ENCODE assay signal across 8 mouse cellular contexts in the genomic region with DNA sequence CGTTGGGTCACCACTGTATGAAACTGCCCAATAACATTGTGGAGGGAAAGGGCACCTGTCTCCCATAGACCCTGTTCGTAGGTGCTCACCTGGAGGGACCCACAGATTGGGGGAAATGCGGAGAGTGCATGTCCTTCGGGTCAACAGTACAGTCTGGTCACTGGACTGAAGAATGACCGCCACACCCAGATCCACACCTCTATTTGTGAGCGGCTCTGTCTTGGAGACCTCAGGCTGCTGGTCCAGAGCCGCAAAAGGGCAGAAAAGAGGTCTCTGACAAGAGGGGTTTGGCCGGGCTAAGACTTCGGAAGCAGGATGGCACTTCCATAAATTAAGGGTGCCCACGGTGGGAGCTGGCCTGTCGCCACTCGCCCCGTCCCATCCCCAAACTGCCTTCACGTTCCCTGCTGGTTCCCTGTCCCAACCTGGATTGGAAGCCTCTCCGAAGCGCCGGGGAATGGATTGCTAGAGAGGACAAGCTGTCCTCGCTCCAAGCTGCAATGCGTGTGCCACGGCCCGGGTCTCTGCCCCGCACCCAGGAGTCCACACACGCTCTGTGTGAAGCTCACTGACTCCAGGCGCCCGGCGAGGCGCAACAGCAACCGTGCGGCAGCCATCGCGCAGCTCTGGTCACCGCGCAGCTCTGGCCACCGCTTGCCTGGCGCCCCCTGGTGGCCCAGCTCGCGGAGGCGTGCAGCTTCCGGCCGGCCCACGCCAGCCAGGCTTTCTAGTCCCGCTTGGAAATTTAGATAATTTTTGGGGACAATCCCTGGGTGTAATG. TPM values are rescaled to one million over a fixed set of nuclear protein-coding genes. Genes with fewer than 3 reads are reported as not detected.
DNase-seq lines count a peak whose midpoint lies in the region; ATAC-seq and TF ChIP-seq lines count a peak whose summit lies in the region.

A gene (minus strand): TSS at position 660 of the 781 bp plus-strand sequence.

- peak within 1 kb of the TSS; percentile 85 for H3K4me3 ChIP-seq in E14TG2a.4 (replicated peaks; ENCODE audit: low read length)
- H3K4me3 ChIP-seq in forebrain, embryonic 12.5 days (replicated peaks), result peak within 1 kb of the TSS; percentile 49
- peak within 1 kb of the TSS; percentile 50 for H3K4me3 ChIP-seq in heart, postnatal 0 days (ENCODE audit: low read depth, low read length)
- H3K4me3 ChIP-seq in liver, embryonic 16.5 days (ENCODE audit: low read depth, low read length), result peak within 1 kb of the TSS; percentile 54
- peak within 1 kb of the TSS; percentile 32 for H3K4me3 ChIP-seq in neural tube, embryonic 12.5 days
- peak within 1 kb of the TSS; percentile 62 for H3K4me3 ChIP-seq in stomach, embryonic 16.5 days (replicated peaks; ENCODE audit: low read length)

- peaks cover 10% of the 10 kb centered on the region for H3K27me3 ChIP-seq in E14TG2a.4 (ENCODE audit: insufficient read depth, low read length)
- peaks cover 10% of the 10 kb centered on the region for H3K27me3 ChIP-seq in forebrain, embryonic 12.5 days
- no peaks in the 10 kb centered on the region for H3K27me3 ChIP-seq in heart, postnatal 0 days (ENCODE audit: control insufficient read depth, insufficient read depth, low read length)
- peaks cover 7% of the 10 kb centered on the region for H3K27me3 ChIP-seq in liver, embryonic 16.5 days (ENCODE audit: control insufficient read depth, insufficient read depth, low read depth, low read length)
- H3K27me3 ChIP-seq in neural tube, embryonic 12.5 days (replicated peaks), result 0 out of 2 replicates have a peak, but pooled peaks cover 5% of the 10 kb centered on the region
- H3K27me3 ChIP-seq in stomach, embryonic 16.5 days (ENCODE audit: control insufficient read depth, insufficient read depth, low read length), result no peaks in the 10 kb centered on the region

- peak; percentile 63 for DNase-seq in c-Kit-positive CD71-positive TER-119-positive erythroid progenitor cells, embryonic 14.5 days (ENCODE audit: low spot score)
- DNase-seq in heart, postnatal 0 days (ENCODE audit: low spot score), result peak; percentile 72
- peak; percentile 79 to 95 for DNase-seq in kidney, postnatal 36 days

- H3K4me2 ChIP-seq in forebrain, embryonic 12.5 days, result peak within 1 kb of the TSS; percentile 90
- H3K4me2 ChIP-seq in heart, postnatal 0 days (ENCODE audit: low read depth, low read length), result peak within 1 kb of the TSS; percentile 87
- H3K4me2 ChIP-seq in liver, embryonic 16.5 days (ENCODE audit: low read depth, low read length), result peak within 1 kb of the TSS; percentile 79
- H3K4me2 ChIP-seq in neural tube, embryonic 12.5 days (replicated peaks), result peak within 1 kb of the TSS; percentile 84
- peak within 1 kb of the TSS; percentile 99 for H3K4me2 ChIP-seq in stomach, embryonic 16.5 days (ENCODE audit: low read depth, low read length)

- peaks cover 47% of the 10 kb centered on the region for H3K4me1 ChIP-seq in E14TG2a.4 (replicated peaks; ENCODE audit: low read depth, low read length)
- peaks cover 7% of the 10 kb centered on the region for H3K4me1 ChIP-seq in forebrain, embryonic 12.5 days
- no peaks in the 10 kb centered on the region for H3K4me1 ChIP-seq in heart, postnatal 0 days (ENCODE audit: control insufficient read depth, insufficient read depth)
- peaks cover 3% of the 10 kb centered on the region; the same call in 1 of the 2 replicates for H3K4me1 ChIP-seq in liver, embryonic 16.5 days (ENCODE audit: control insufficient read depth, low read depth, low read length)
- H3K4me1 ChIP-seq in neural tube, embryonic 12.5 days, result peaks cover 5% of the 10 kb centered on the region; the same call in 1 of the 2 replicates
- peaks cover 10% of the 10 kb centered on the region for H3K4me1 ChIP-seq in stomach, embryonic 16.5 days (ENCODE audit: control insufficient read depth, insufficient read depth, low read length)

- 6% methylated on average over 42 of the region's 42 CpGs for WGBS in forebrain, embryonic 12.5 days
- WGBS in heart, postnatal 0 days, result 5% methylated on average over 42 of the region's 42 CpGs
- WGBS in liver, embryonic 16.5 days (ENCODE audit: insufficient replicate concordance), result 6% methylated on average over 42 of the region's 42 CpGs
- WGBS in neural tube, embryonic 12.5 days, result 6% methylated on average over 42 of the region's 42 CpGs
- 5% methylated on average over 42 of the region's 42 CpGs for WGBS in stomach, embryonic 16.5 days

- H3K9ac ChIP-seq in forebrain, embryonic 12.5 days, result peak within 1 kb of the TSS; percentile 76
- H3K9ac ChIP-seq in heart, postnatal 0 days (replicated peaks; ENCODE audit: low read depth, low read length), result 0 out of 2 replicates have a peak within 1 kb of the TSS, but pooled peaks have one; percentile 36
- H3K9ac ChIP-seq in liver, embryonic 16.5 days (ENCODE audit: low read depth, low read length), result peak within 1 kb of the TSS; percentile 43; the same call in 1 of the 2 replicates
- peak within 1 kb of the TSS; percentile 48 for H3K9ac ChIP-seq in neural tube, embryonic 12.5 days
- H3K9ac ChIP-seq in stomach, embryonic 16.5 days (ENCODE audit: low read length), result peak within 1 kb of the TSS; percentile 85

- ATAC-seq in forebrain, embryonic 12.5 days (ENCODE audit: low FRiP score), result peak; percentile 92
- peak; percentile 85 for ATAC-seq in heart, postnatal 0 days (ENCODE audit: insufficient read depth, low read depth)
- peak; percentile 78 for ATAC-seq in liver, embryonic 16.5 days (ENCODE audit: low read depth)
- ATAC-seq in neural tube, embryonic 12.5 days (ENCODE audit: low FRiP score, low read depth), result peak; percentile 90
- ATAC-seq in stomach, embryonic 16.5 days (ENCODE audit: insufficient read depth, low FRiP score), result peak; percentile 87

- no peak for TF ChIP-seq EP300 in heart, postnatal 0 days (IDR thresholded peaks at IDR 0.05; ENCODE audit: low read depth)

- H3K27ac ChIP-seq in forebrain, embryonic 12.5 days, result no peak within 1 kb of the TSS
- H3K27ac ChIP-seq in heart, postnatal 0 days (ENCODE audit: low read depth), result no peak within 1 kb of the TSS
- no peak within 1 kb of the TSS for H3K27ac ChIP-seq in liver, embryonic 16.5 days (ENCODE audit: low read length)
- no peak within 1 kb of the TSS for H3K27ac ChIP-seq in neural tube, embryonic 12.5 days
- no peak within 1 kb of the TSS for H3K27ac ChIP-seq in stomach, embryonic 16.5 days (ENCODE audit: low read length)

- H3K9me3 ChIP-seq in E14TG2a.4 (ENCODE audit: low read length), result no peaks in the 10 kb centered on the region
- H3K9me3 ChIP-seq in forebrain, embryonic 12.5 days, result no peaks in the 10 kb centered on the region
- H3K9me3 ChIP-seq in heart, postnatal 0 days (replicated peaks; ENCODE audit: control insufficient read depth, low read length), result no peaks in the 10 kb centered on the region
- H3K9me3 ChIP-seq in liver, embryonic 16.5 days (replicated peaks; ENCODE audit: control insufficient read depth, low read length), result no peaks in the 10 kb centered on the region
- no peaks in the 10 kb centered on the region for H3K9me3 ChIP-seq in neural tube, embryonic 12.5 days
- no peaks in the 10 kb centered on the region for H3K9me3 ChIP-seq in stomach, embryonic 16.5 days (replicated peaks; ENCODE audit: control insufficient read depth, low read length)

- TF ChIP-seq CTCF in E14TG2a.4 (conservative IDR thresholded peaks at IDR 0.05; ENCODE audit: low read length), result no peak; the same call in 1 of the 2 replicates
- peak; percentile 88 for TF ChIP-seq CTCF in heart, postnatal 0 days (IDR thresholded peaks at IDR 0.05; ENCODE audit: low read depth)

- H3K36me3 ChIP-seq in E14TG2a.4 (ENCODE audit: insufficient read depth, low read length), result peaks cover 77% of the 10 kb centered on the region
- H3K36me3 ChIP-seq in forebrain, embryonic 12.5 days (replicated peaks), result peaks cover 56% of the 10 kb centered on the region
- peaks cover 54% of the 10 kb centered on the region for H3K36me3 ChIP-seq in heart, postnatal 0 days (replicated peaks; ENCODE audit: control insufficient read depth, insufficient read depth, low read length)
- peaks cover 19% of the 10 kb centered on the region for H3K36me3 ChIP-seq in liver, embryonic 16.5 days (ENCODE audit: control insufficient read depth, insufficient read depth)
- H3K36me3 ChIP-seq in neural tube, embryonic 12.5 days, result peaks cover 55% of the 10 kb centered on the region
- peaks cover 21% of the 10 kb centered on the region; the same call in 1 of the 2 replicates for H3K36me3 ChIP-seq in stomach, embryonic 16.5 days (ENCODE audit: control insufficient read depth, insufficient read depth, low read length)

RNA-seq across cellular contexts. Expression of the gene that starts here (rescaled TPM):
- 7.5 and 8.7 TPM in 2 replicates for polyA plus RNA-seq in forebrain, embryonic 12.5 days (2016; fragmentation: Nextera tagmentation; extraction: Ambion mirVana)
- 2.5 and 9.9 TPM in 2 replicates for total RNA-seq in heart, postnatal 0 days (2014; rRNA removed; ENCODE audit: low replicate concordance)
- polyA plus RNA-seq in heart, postnatal 0 days (2015; fragmentation: Nextera tagmentation; extraction: Ambion mirVana), result 6.9 and 7.9 TPM in 2 replicates
- 0.62 and 0.81 TPM in 2 replicates for polyA plus RNA-seq in liver, embryonic 16.5 days (2015; fragmentation: Nextera tagmentation; extraction: Ambion mirVana)
- 13.5 and 14.5 TPM in 2 replicates for polyA plus RNA-seq in neural tube, embryonic 12.5 days (2016; fragmentation: Nextera tagmentation; extraction: Ambion mirVana)
- 7.0 and 9.2 TPM in 2 replicates for polyA plus RNA-seq in stomach, embryonic 16.5 days (2015; fragmentation: Nextera tagmentation; extraction: Ambion mirVana)

Comparison
In these comparisons a context has a peak if more than half of its experiments do, and no peak if none do; other contexts are left out.
1. Peak in ATAC-seq, H3K4me3 ChIP-seq, H3K9ac ChIP-seq and H3K4me2 ChIP-seq in liver, embryonic 16.5 days; RNA of the gene not detected or under 1 TPM.
2. H3K4me3 ChIP-seq: peak in every context shown above with its lines; median percentile 85 in E14TG2a.4; 62 in stomach, embryonic 16.5 days; 54 in liver, embryonic 16.5 days; 50 in heart, postnatal 0 days; 49 in forebrain, embryonic 12.5 days; 32 in neural tube, embryonic 12.5 days.